Mouse (Mus musculus) adrenal gland, adult 10 weeks (tissue): ENCODE measurements around the gene Smco3. TPM values are rescaled to one million over a fixed set of nuclear protein-coding genes. Genes with fewer than 3 reads are reported as not detected.

Experiments used
- polyA plus RNA-seq: library from polyadenylated mRNA; stranded (reverse); fragments of 350-450 nt; fragmentation: Illumina TruSeq; extraction: RNeasy Lipid Tissue Mini Kit (QIAGEN cat#74804); gene quantifications from one replicate; pipeline ENCODE4 v1.2.3, GENCODE M21; 2014; ENCODE audit warnings: low read depth, low replicate concordance

The Smco3 gene
- 0.93 TPM for polyA plus RNA-seq

DNA sequence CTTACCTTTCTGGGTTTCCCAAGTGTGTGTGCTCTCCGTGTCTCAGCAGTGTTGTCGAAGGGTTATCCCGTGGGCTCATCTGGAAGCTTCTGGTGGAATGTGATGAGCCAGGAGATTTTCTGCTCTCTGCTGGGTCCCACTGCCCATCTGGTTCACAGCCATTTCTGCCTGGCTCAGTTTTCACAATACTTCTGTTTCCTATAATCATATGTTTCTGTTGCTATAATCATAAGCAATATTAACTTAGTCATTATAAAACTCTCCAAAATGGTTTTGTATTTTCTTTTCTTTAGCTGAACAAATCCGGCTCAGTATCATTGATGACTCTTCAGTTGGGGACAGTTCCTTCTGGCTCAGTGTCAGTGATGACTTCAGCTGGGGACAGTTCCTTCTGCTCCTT is at the start of gene Smco3:
Gene Smco3 (minus strand): TSS at position 101 of the 400 bp plus-strand sequence.

DNA sequence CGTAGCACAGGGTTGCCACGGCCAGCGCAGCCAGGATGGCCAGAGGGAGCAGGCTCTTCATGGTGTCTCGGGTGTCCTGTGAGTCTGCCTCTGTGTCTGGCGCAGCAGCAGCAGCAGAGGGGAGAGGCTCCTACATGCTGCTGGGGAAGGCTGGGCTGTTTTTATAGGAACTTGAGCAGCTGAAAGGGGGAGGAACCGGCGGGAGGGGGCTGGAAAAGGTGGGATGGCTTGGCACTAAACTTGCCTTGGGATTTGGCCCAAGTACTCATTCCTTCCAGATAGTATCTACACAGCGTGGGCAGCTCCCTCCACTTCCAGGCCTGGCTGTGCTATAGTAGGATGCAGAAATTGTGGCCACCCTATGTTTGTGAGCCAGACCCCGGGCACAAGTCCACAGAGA is 40.4 kb upstream of the Smco3 start, which contains the start of gene Mgp:
Gene Mgp (minus strand): TSS at position 154 of the 400 bp plus-strand sequence.

GRCm38 (mm10) chr6:136857186-136857872 is 22.1 kb upstream of the Smco3 start, which contains the start of gene Art4:
TSS of gene Art4 (minus strand) at chr6:136857733.

DNA sequence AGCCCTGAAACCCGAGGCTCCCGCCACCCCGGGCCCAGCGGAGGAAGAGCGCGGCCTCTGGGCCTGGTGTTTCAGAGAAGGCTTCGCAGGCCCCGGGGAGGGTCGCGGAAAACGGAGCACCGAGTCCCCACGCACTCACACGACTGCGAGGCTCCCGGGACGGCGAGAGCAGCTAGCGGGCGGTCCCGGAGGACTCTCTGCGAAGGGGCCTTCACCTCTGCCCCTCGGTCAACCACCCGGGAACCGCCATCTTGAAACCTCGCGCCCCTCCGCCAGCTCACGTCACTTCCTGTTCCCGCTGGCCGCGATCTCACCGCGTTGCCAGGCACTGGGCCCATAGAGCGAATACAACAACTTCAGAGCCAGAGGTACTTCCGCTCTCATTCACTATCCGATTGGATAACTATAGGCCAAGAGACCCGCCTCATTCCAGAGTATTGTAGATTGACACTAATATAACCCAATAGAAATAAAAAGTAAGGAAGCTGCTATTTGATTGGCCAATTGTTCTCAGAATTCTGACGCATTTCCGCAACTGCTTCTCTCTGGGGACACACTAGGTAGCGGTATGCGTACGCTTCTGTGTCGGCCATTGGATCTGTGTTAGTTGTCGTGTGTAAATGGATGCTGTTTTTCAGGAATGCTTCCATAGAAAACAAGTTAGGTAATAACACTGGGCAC is 7.2 kb downstream of the Smco3 start, which contains the start of gene Wbp11:
Gene Wbp11 (minus strand): TSS at position 353 of the 681 bp plus-strand sequence.

DNA sequence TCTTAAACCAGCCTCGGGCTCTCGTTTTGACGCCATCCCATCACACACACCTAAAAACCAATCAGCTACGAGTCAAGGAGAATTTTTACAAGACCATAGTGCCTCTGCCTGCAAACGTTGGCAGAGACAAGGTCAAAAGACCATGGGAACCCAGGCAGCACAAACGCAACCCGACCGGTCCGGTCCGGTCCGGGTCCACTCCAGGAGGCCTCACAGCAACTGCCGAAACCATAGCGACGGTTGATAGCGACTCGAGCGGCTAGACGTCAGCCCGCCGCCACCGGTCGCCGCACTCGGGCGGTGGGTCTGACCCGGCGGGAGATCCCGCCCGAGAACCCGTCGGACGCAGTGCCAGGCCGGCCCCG is 7.8 kb downstream of the Smco3 start, which contains the start of gene BC049715:
Gene BC049715 (plus strand): TSS at position 111 of the 365 bp plus-strand sequence.

GRCm38 (mm10) chr6:136808014-136808417 is 27.2 kb downstream of the Smco3 start, which contains the start of gene H2afj:
TSS of gene H2afj (plus strand) at chr6:136808244.

GRCm38 (mm10) chr6:136803739-136804633 is 31.3 kb downstream of the Smco3 start, which contains the start of gene Hist4h4:
TSS of gene Hist4h4 (minus strand) at chr6:136804415.

GRCm38 (mm10) chr6:136781377-136781986 is 53.8 kb downstream of the Smco3 start, which contains the start of gene Gucy2c:
TSS of gene Gucy2c (minus strand) at chr6:136781765.

Other genes starting within 250 kb of the Smco3 start
- gene Plbd1, start 173.5 kb downstream of the Smco3 start, polyA plus RNA-seq: 22.2 TPM
- gene Gucy2c, start 53.7 kb downstream of the Smco3 start, polyA plus RNA-seq: not detected
- not detected for gene Hist4h4, start 31.0 kb downstream of the Smco3 start, polyA plus RNA-seq
- gene H2afj, start 27.2 kb downstream of the Smco3 start, polyA plus RNA-seq: 11.4 TPM
- 0.70 TPM for gene BC049715, start 7.8 kb downstream of the Smco3 start, polyA plus RNA-seq
- gene Wbp11, start 7.2 kb downstream of the Smco3 start, polyA plus RNA-seq: 102 TPM
- gene Art4, start 22.3 kb upstream of the Smco3 start, polyA plus RNA-seq: 4.3 TPM
- gene Mgp, start 40.4 kb upstream of the Smco3 start, polyA plus RNA-seq: 110 TPM
- gene Erp27, start 86.7 kb upstream of the Smco3 start, polyA plus RNA-seq: not detected
- gene Pde6h, start 88.4 kb upstream of the Smco3 start, polyA plus RNA-seq: not detected
- gene Arhgdib, start 106.4 kb upstream of the Smco3 start, polyA plus RNA-seq: 21.1 TPM